In genomic region chr2:154402811-154403210, GRCm38 (mm10) we compare ENCODE assay signal across 7 mouse cellular contexts. TPM values are rescaled to one million over a fixed set of nuclear protein-coding genes. Genes with fewer than 3 reads are reported as not detected.
DNase-seq lines count a peak whose midpoint lies in the region; ATAC-seq and TF ChIP-seq lines count a peak whose summit lies in the region.

No protein-coding gene starts in this region.

- no peak overlapping the region for H3K4me3 ChIP-seq in intestine, embryonic 15.5 days (replicated peaks)
- no peak overlapping the region for H3K4me3 ChIP-seq in lung, adult 2 months (replicated peaks; ENCODE audit: extremely low read depth, low read depth, low read length)

- H3K27me3 ChIP-seq in intestine, embryonic 15.5 days (replicated peaks): peaks cover 4% of the 10 kb centered on the region; the same call in 1 of the 2 replicates

- ATAC-seq in intestine, embryonic 15.5 days: peak; percentile 82

- TF ChIP-seq CTCF in lung, adult 2 months (IDR thresholded peaks at IDR 0.05; ENCODE audit: insufficient read depth, low read length): 0 out of 2 replicates have a peak, but pooled peaks have one; percentile 2

- H3K36me3 ChIP-seq in intestine, embryonic 15.5 days: no peaks in the 10 kb centered on the region

- no peak overlapping the region for H3K9ac ChIP-seq in intestine, embryonic 15.5 days

- H3K4me1 ChIP-seq in intestine, embryonic 15.5 days (replicated peaks): peaks cover 9% of the 10 kb centered on the region; the same call in 1 of the 2 replicates
- no peaks in the 10 kb centered on the region for H3K4me1 ChIP-seq in lung, adult 2 months (ENCODE audit: control insufficient read depth, insufficient read depth, low read length)

- TF ChIP-seq POLR2A in lung, adult 2 months (IDR thresholded peaks at IDR 0.05; ENCODE audit: borderline replicate concordance, extremely low read depth, low read depth, low read length): no peak

- peak; percentile 58 for DNase-seq in urinary bladder, postnatal 14 days (ENCODE audit: low spot score)
- DNase-seq in urinary bladder, adult 2 months (ENCODE audit: low spot score): no peak
- DNase-seq in gastrocnemius, postnatal 25 days: peak; percentile 67
- DNase-seq in lung, adult 2 months: peak; percentile 36
- no peak for DNase-seq in natural killer cell, adult 2 months (ENCODE audit: low spot score in 2 of 2)
- DNase-seq in cerebellum, adult 11-12 months: no peak

- no peak overlapping the region for H3K4me2 ChIP-seq in intestine, embryonic 15.5 days (replicated peaks)

- H3K9me3 ChIP-seq in intestine, embryonic 15.5 days: no peaks in the 10 kb centered on the region

- H3K27ac ChIP-seq in intestine, embryonic 15.5 days: no peak overlapping the region

- WGBS in intestine, embryonic 15.5 days: 11% methylated on average over 7 of the region's 7 CpGs
- WGBS in lung, adult 2 months: 13% methylated on average over 7 of the region's 7 CpGs

RNA-seq across cellular contexts. Expression of gene Snta1, which starts 5.1 kb away (rescaled TPM):
- 16.5 and 17.7 TPM in 2 replicates for polyA plus RNA-seq in urinary bladder, adult 2 months (2012; rRNA removed)
- total RNA-seq in gastrocnemius, postnatal 25 days (2021): 100 to 1,000 TPM; 190 to 200 TPM
- polyA plus RNA-seq in intestine, embryonic 15.5 days (2015; fragmentation: Nextera tagmentation; extraction: Ambion mirVana): 4.6 and 5.0 TPM in 2 replicates
- 22.5 and 24.1 TPM in 2 replicates for polyA plus RNA-seq in lung, adult 2 months (2012; rRNA removed)

RNA-seq across cellular contexts. Expression of gene Cdk5rap1, which starts 30.0 kb away (rescaled TPM):
- polyA plus RNA-seq in urinary bladder, adult 2 months (2012; rRNA removed): 16.9 and 25.0 TPM in 2 replicates
- total RNA-seq in gastrocnemius, postnatal 25 days (2021): 10 to 100 TPM; 11.0 to 12.3 TPM
- polyA plus RNA-seq in intestine, embryonic 15.5 days (2015; fragmentation: Nextera tagmentation; extraction: Ambion mirVana): 16.9 and 18.1 TPM in 2 replicates
- 6.6 and 9.5 TPM in 2 replicates for polyA plus RNA-seq in lung, adult 2 months (2012; rRNA removed)

RNA-seq across cellular contexts. Expression of gene Cbfa2t2, which starts 33.5 kb away (rescaled TPM):
- 16.2 and 16.6 TPM in 2 replicates for polyA plus RNA-seq in urinary bladder, adult 2 months (2012; rRNA removed)
- 10 to 100 TPM in 1 of 2 experiments, 1 to 10 TPM in 1; 9.9 to 10.7 TPM for total RNA-seq in gastrocnemius, postnatal 25 days (2021)
- polyA plus RNA-seq in intestine, embryonic 15.5 days (2015; fragmentation: Nextera tagmentation; extraction: Ambion mirVana): 25.4 and 26.3 TPM in 2 replicates
- 8.8 and 12.7 TPM in 2 replicates for polyA plus RNA-seq in lung, adult 2 months (2012; rRNA removed)

Comparison
In these comparisons a context has a peak if more than half of its experiments do, and no peak if none do; other contexts are left out.
1. DNase-seq: peak in urinary bladder, postnatal 14 days (single experiment), gastrocnemius, postnatal 25 days (single experiment) and lung, adult 2 months (single experiment); none in urinary bladder, adult 2 months (single experiment), natural killer cell, adult 2 months (0 of 2) and cerebellum, adult 11-12 months (single experiment).